Mouse (Mus musculus): ENCODE measurements around the gene Tgfbr3l. TPM values are rescaled to one million over a fixed set of nuclear protein-coding genes. Genes with fewer than 3 reads are reported as not detected.

The Tgfbr3l gene
- total and polyA plus RNA-seq, 2 experiments from 2014 or later, result 3.5 to 8.2 TPM

GRCm38 (mm10) chr8:4267627-4268026, 19.6 kb downstream of the Tgfbr3l start:
- Histone ChIP-seq H3K4me3 (ENCODE audit: low read depth, low read length) (no peak overlapping the region), H3K27me3 (ENCODE audit: insufficient read depth, low read length) (no peaks in the 10 kb centered on the region), H3K36me3 (ENCODE audit: insufficient read depth, low read length) (peaks cover 72% of the 10 kb centered on the region), H3K27ac (ENCODE audit: low read depth, low read length) (no peak overlapping the region), H3K9me3 (ENCODE audit: low read length) (no peaks in the 10 kb centered on the region), H3K4me1 (ENCODE audit: insufficient read depth, low read length) (no peaks in the 10 kb centered on the region), H3K9ac (replicated peaks; ENCODE audit: low read length, poor library complexity, severe bottlenecking) (no peak overlapping the region), H3K4me2 (ENCODE audit: low read depth, low read length, poor library complexity, severe bottlenecking) (no peak overlapping the region)
- no peak for ATAC-seq (ENCODE audit: low FRiP score)
- TF ChIP-seq CTCF (IDR thresholded peaks at IDR 0.05), result peak; percentile 55
- DNase-seq (ENCODE audit: low spot score), result no peak
- WGBS, result 72% methylated on average over 15 of the region's 15 CpGs

- no peak overlapping the region for H3K4me3 ChIP-seq (ENCODE audit: low read depth, low read length)
- peaks cover 61% of the 10 kb centered on the region for H3K36me3 ChIP-seq (ENCODE audit: insufficient read depth, low read length)
- no peaks in the 10 kb centered on the region for H3K27me3 ChIP-seq (ENCODE audit: insufficient read depth, low read length)
- DNase-seq (ENCODE audit: low spot score), result no peak
- TF ChIP-seq CTCF (IDR thresholded peaks at IDR 0.05), result no peak
- WGBS, result 94% methylated on average over 6 of the region's 6 CpGs
- no peak overlapping the region for H3K9ac ChIP-seq (replicated peaks; ENCODE audit: low read length, poor library complexity, severe bottlenecking)
- no peak overlapping the region for H3K4me2 ChIP-seq (ENCODE audit: low read depth, low read length, poor library complexity, severe bottlenecking)
- ATAC-seq (ENCODE audit: low FRiP score), result no peak
- H3K4me1 ChIP-seq (ENCODE audit: insufficient read depth, low read length), result no peaks in the 10 kb centered on the region; the same call in 1 of the 2 replicates
- no peak overlapping the region for H3K27ac ChIP-seq (ENCODE audit: low read depth, low read length)
- no peaks in the 10 kb centered on the region for H3K9me3 ChIP-seq (ENCODE audit: low read length)
These were observed 21.6 kb downstream of the Tgfbr3l start for GRCm38 (mm10) chr8:4269609-4270008.

GRCm38 (mm10) chr8:4275275-4276110, 27.5 kb downstream of the Tgfbr3l start, which contains the start of gene Timm44:
Gene Timm44, minus strand, starts transcription at chr8:4275913.
- Histone ChIP-seq H3K27ac (ENCODE audit: low read depth, low read length) (peak within 1 kb of the TSS; percentile 82), H3K9ac (replicated peaks; ENCODE audit: low read length, poor library complexity, severe bottlenecking) (peak within 1 kb of the TSS; percentile 75), H3K9me3 (ENCODE audit: low read length) (no peaks in the 10 kb centered on the region), H3K36me3 (ENCODE audit: insufficient read depth, low read length) (0 out of 2 replicates have a peak, but pooled peaks cover 9% of the 10 kb centered on the region), H3K4me2 (ENCODE audit: low read depth, low read length, poor library complexity, severe bottlenecking) (peak within 1 kb of the TSS; percentile 77), H3K4me3 (ENCODE audit: low read depth, low read length) (peak within 1 kb of the TSS; percentile 76), H3K4me1 (ENCODE audit: insufficient read depth, low read length) (peaks cover 6% of the 10 kb centered on the region), H3K27me3 (ENCODE audit: insufficient read depth, low read length) (no peaks in the 10 kb centered on the region)
- TF ChIP-seq CTCF (IDR thresholded peaks at IDR 0.05), result no peak
- under 1% methylated on average over 39 of the region's 39 CpGs for WGBS
- ATAC-seq (ENCODE audit: low FRiP score) (peak; percentile 98), DNase-seq (ENCODE audit: low spot score) (peak; percentile 98)

- ATAC-seq (ENCODE audit: low FRiP score), result peak; percentile 57
- Histone ChIP-seq H3K9ac (replicated peaks; ENCODE audit: low read length, poor library complexity, severe bottlenecking) (peak overlapping the region; percentile 75), H3K9me3 (ENCODE audit: low read length) (no peaks in the 10 kb centered on the region), H3K4me1 (ENCODE audit: insufficient read depth, low read length) (peaks cover 6% of the 10 kb centered on the region), H3K4me3 (ENCODE audit: low read depth, low read length) (peak overlapping the region; percentile 76), H3K27me3 (ENCODE audit: insufficient read depth, low read length) (no peaks in the 10 kb centered on the region), H3K27ac (ENCODE audit: low read depth, low read length) (peak overlapping the region; percentile 82), H3K36me3 (ENCODE audit: insufficient read depth, low read length) (0 out of 2 replicates have a peak, but pooled peaks cover 6% of the 10 kb centered on the region), H3K4me2 (ENCODE audit: low read depth, low read length, poor library complexity, severe bottlenecking) (peak overlapping the region; percentile 77)
- no peak for TF ChIP-seq CTCF (IDR thresholded peaks at IDR 0.05)
- 21% methylated on average over 9 of the region's 9 CpGs for WGBS
- no peak for DNase-seq (ENCODE audit: low spot score)
These were observed 28.1 kb downstream of the Tgfbr3l start for GRCm38 (mm10) chr8:4276111-4276465.

GRCm38 (mm10) chr8:4292738-4293137, 44.7 kb downstream of the Tgfbr3l start:
- peak; percentile 54 for TF ChIP-seq CTCF (IDR thresholded peaks at IDR 0.05)
- Histone ChIP-seq H3K36me3 (ENCODE audit: insufficient read depth, low read length) (peaks cover 30% of the 10 kb centered on the region), H3K9ac (replicated peaks; ENCODE audit: low read length, poor library complexity, severe bottlenecking) (no peak overlapping the region), H3K27me3 (ENCODE audit: insufficient read depth, low read length) (no peaks in the 10 kb centered on the region), H3K9me3 (ENCODE audit: low read length) (no peaks in the 10 kb centered on the region), H3K4me3 (ENCODE audit: low read depth, low read length) (no peak overlapping the region), H3K27ac (ENCODE audit: low read depth, low read length) (no peak overlapping the region), H3K4me2 (ENCODE audit: low read depth, low read length, poor library complexity, severe bottlenecking) (no peak overlapping the region), H3K4me1 (ENCODE audit: insufficient read depth, low read length) (no peaks in the 10 kb centered on the region)
- 91% methylated on average over 5 of the region's 5 CpGs for WGBS
- no peak for ATAC-seq (ENCODE audit: low FRiP score)
- DNase-seq (ENCODE audit: low spot score), result no peak

GRCm38 (mm10) chr8:4297822-4298221, 49.8 kb downstream of the Tgfbr3l start:
- no peak for ATAC-seq (ENCODE audit: low FRiP score)
- Histone ChIP-seq H3K36me3 (ENCODE audit: insufficient read depth, low read length) (peaks cover 54% of the 10 kb centered on the region), H3K4me3 (ENCODE audit: low read depth, low read length) (no peak overlapping the region), H3K4me1 (ENCODE audit: insufficient read depth, low read length) (no peaks in the 10 kb centered on the region), H3K27me3 (ENCODE audit: insufficient read depth, low read length) (no peaks in the 10 kb centered on the region), H3K4me2 (ENCODE audit: low read depth, low read length, poor library complexity, severe bottlenecking) (no peak overlapping the region), H3K9me3 (ENCODE audit: low read length) (no peaks in the 10 kb centered on the region), H3K27ac (ENCODE audit: low read depth, low read length) (no peak overlapping the region), H3K9ac (replicated peaks; ENCODE audit: low read length, poor library complexity, severe bottlenecking) (no peak overlapping the region)
- no peak for DNase-seq (ENCODE audit: low spot score)
- no peak for TF ChIP-seq CTCF (IDR thresholded peaks at IDR 0.05)
- WGBS, result 94% methylated on average over 4 of the region's 4 CpGs

Other genes with a start within 250 kb of the Tgfbr3l start
- 0.55 TPM in 1 of 2 replicates, not detected in the other for gene Cd209f, start 142.4 kb upstream of the Tgfbr3l start, total RNA-seq (2014; rRNA removed)
- gene Cd209f, start 142.4 kb upstream of the Tgfbr3l start, polyA plus RNA-seq (2015; fragmentation: Nextera tagmentation; extraction: Ambion mirVana), result 0.49 and 0.90 TPM in 2 replicates
- not detected in 2 replicates for gene Cd209g, start 114.1 kb upstream of the Tgfbr3l start, total RNA-seq (2014; rRNA removed)
- not detected in 2 replicates for gene Cd209g, start 114.1 kb upstream of the Tgfbr3l start, polyA plus RNA-seq (2015; fragmentation: Nextera tagmentation; extraction: Ambion mirVana)
- 229 and 238 TPM in 2 replicates for gene Evi5l, start 81.6 kb upstream of the Tgfbr3l start, total RNA-seq (2014; rRNA removed)
- 108 and 111 TPM in 2 replicates for gene Evi5l, start 81.6 kb upstream of the Tgfbr3l start, polyA plus RNA-seq (2015; fragmentation: Nextera tagmentation; extraction: Ambion mirVana)
- 17.9 and 19.4 TPM in 2 replicates for gene Prr36, start 30.8 kb upstream of the Tgfbr3l start, total RNA-seq (2014; rRNA removed)
- 28.1 and 33.1 TPM in 2 replicates for gene Prr36, start 30.8 kb upstream of the Tgfbr3l start, polyA plus RNA-seq (2015; fragmentation: Nextera tagmentation; extraction: Ambion mirVana)
- not detected in 2 replicates for gene Lrrc8e, start 21.4 kb upstream of the Tgfbr3l start, total RNA-seq (2014; rRNA removed)
- 0.12 TPM in 1 of 2 replicates, not detected in the other for gene Lrrc8e, start 21.4 kb upstream of the Tgfbr3l start, polyA plus RNA-seq (2015; fragmentation: Nextera tagmentation; extraction: Ambion mirVana)
- gene Map2k7, start 9.5 kb upstream of the Tgfbr3l start, total RNA-seq (2014; rRNA removed), result 32.8 and 42.3 TPM in 2 replicates
- gene Map2k7, start 9.5 kb upstream of the Tgfbr3l start, polyA plus RNA-seq (2015; fragmentation: Nextera tagmentation; extraction: Ambion mirVana), result 29.3 and 29.4 TPM in 2 replicates
- gene Gm49320, start 9.3 kb upstream of the Tgfbr3l start, total RNA-seq (2014; rRNA removed), result 0.11 and 0.61 TPM in 2 replicates
- 0.45 and 0.85 TPM in 2 replicates for gene Gm49320, start 9.3 kb upstream of the Tgfbr3l start, polyA plus RNA-seq (2015; fragmentation: Nextera tagmentation; extraction: Ambion mirVana)
- gene Snapc2, start 4.9 kb downstream of the Tgfbr3l start, total RNA-seq (2014; rRNA removed), result 60.4 and 74.3 TPM in 2 replicates
- gene Snapc2, start 4.9 kb downstream of the Tgfbr3l start, polyA plus RNA-seq (2015; fragmentation: Nextera tagmentation; extraction: Ambion mirVana), result 64.8 and 68.1 TPM in 2 replicates
- 78.5 and 91.4 TPM in 2 replicates for gene Ctxn1, start 11.1 kb downstream of the Tgfbr3l start, total RNA-seq (2014; rRNA removed)
- 250 and 259 TPM in 2 replicates for gene Ctxn1, start 11.1 kb downstream of the Tgfbr3l start, polyA plus RNA-seq (2015; fragmentation: Nextera tagmentation; extraction: Ambion mirVana)
- 58.0 and 58.5 TPM in 2 replicates for gene Timm44, start 27.7 kb downstream of the Tgfbr3l start, total RNA-seq (2014; rRNA removed)
- 50.5 and 52.7 TPM in 2 replicates for gene Timm44, start 27.7 kb downstream of the Tgfbr3l start, polyA plus RNA-seq (2015; fragmentation: Nextera tagmentation; extraction: Ambion mirVana)
- 4.9 and 13.0 TPM in 2 replicates for gene Ccl25, start 77.0 kb downstream of the Tgfbr3l start, total RNA-seq (2014; rRNA removed)
- gene Ccl25, start 77.0 kb downstream of the Tgfbr3l start, polyA plus RNA-seq (2015; fragmentation: Nextera tagmentation; extraction: Ambion mirVana), result 14.7 and 16.3 TPM in 2 replicates
- 70.6 and 73.3 TPM in 2 replicates for gene Elavl1, start 77.2 kb downstream of the Tgfbr3l start, total RNA-seq (2014; rRNA removed)
- gene Elavl1, start 77.2 kb downstream of the Tgfbr3l start, polyA plus RNA-seq (2015; fragmentation: Nextera tagmentation; extraction: Ambion mirVana), result 50.0 and 54.3 TPM in 2 replicates
- 38.3 and 40.1 TPM in 2 replicates for gene Cers4, start 244.8 kb downstream of the Tgfbr3l start, total RNA-seq (2014; rRNA removed)
- gene Cers4, start 244.8 kb downstream of the Tgfbr3l start, polyA plus RNA-seq (2015; fragmentation: Nextera tagmentation; extraction: Ambion mirVana), result 55.3 and 59.7 TPM in 2 replicates

Data from midbrain, postnatal 0 days (tissue).